In the genomic region with DNA sequence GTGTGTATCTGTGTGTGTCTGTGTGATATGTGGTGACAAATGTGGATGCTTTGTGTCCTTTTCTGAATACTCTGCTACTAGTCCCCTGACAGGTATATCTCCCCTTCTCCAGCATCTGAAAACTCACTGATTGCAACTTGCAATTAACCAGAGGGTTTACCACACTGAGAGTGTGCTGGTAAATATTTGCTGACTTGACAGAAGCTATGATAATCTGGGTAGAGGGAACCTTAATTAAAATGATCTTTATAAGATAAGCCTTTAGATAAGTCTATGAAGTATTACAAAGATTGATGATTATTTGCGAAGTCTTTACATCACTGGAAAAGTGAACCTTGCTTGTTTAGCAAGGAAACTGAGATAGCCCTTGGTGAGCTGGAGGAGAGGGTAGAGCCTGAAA, we compare ENCODE assay signal across 22 mouse cellular contexts. TPM values are rescaled to one million over a fixed set of nuclear protein-coding genes. Genes with fewer than 3 reads are reported as not detected.
DNase-seq lines count a peak whose midpoint lies in the region; ATAC-seq and TF ChIP-seq lines count a peak whose summit lies in the region.
"Had no signal": no experiment of that assay in that cellular context is flagged by ENCODE, and none has a peak within 500 bp of the region (broad histone marks: within the 10 kb centered on the region; RNA-seq: fewer than 3 reads in every experiment).

No protein-coding gene starts in this region.

- no peak overlapping the region for H3K9ac ChIP-seq in CH12.LX (ENCODE audit: insufficient read depth, low read depth)
- H3K9ac ChIP-seq in ES-E14 (ENCODE audit: insufficient read depth, low read depth, low read length, poor library complexity, severe bottlenecking), result no peak overlapping the region

- H3K9me3 ChIP-seq in CH12.LX (replicated peaks; ENCODE audit: low read length), result no peaks in the 10 kb centered on the region
- H3K9me3 ChIP-seq in ES-E14 (ENCODE audit: control insufficient read depth, insufficient read depth, low read depth, low read length), result no peaks in the 10 kb centered on the region
- H3K9me3 ChIP-seq: G1E had no signal

- H3K4me2 ChIP-seq in CH12.LX (ENCODE audit: insufficient read depth, low read depth, poor library complexity, severe bottlenecking), result no peak overlapping the region

- dilution Hi-C loops in CH12.LX (cut with MboI; ENCODE audit: extremely low pct_ligation_motif_present, extremely low pct_unique_long_range_greater_than_20kb, low sequenced_read_pairs), result no loop called here

- no peak for TF ChIP-seq CTCF in testis, adult 2 months (IDR thresholded peaks at IDR 0.05; ENCODE audit: control insufficient read depth, insufficient read depth, insufficient replicate concordance, low read depth, low read length)
- TF ChIP-seq CTCF in CH12.LX (conservative IDR thresholded peaks at IDR 0.05 in 1 of 2, IDR thresholded peaks at IDR 0.05 in 1 of 2; ENCODE audit: low read depth in 2 of 2, low read length in 2 of 2), result no peak

- H3K4me1 ChIP-seq in testis, adult 2 months (ENCODE audit: control insufficient read depth, insufficient read depth, low read length), result peaks cover 6% of the 10 kb centered on the region
- peaks cover 0 to 8% of the 10 kb centered on the region in 2 experiments; a peak in 1 of 4 replicates for H3K4me1 ChIP-seq in CH12.LX (ENCODE audit: control insufficient read depth in 1 of 2, insufficient read depth in 2 of 2)
- H3K4me1 ChIP-seq in ES-E14 (ENCODE audit: control insufficient read depth in 2 of 2, insufficient read depth in 2 of 2, low read length in 2 of 2, poor library complexity in 1 of 2), result no peaks in the 10 kb centered on the region

- H3K27ac ChIP-seq in testis, adult 2 months (ENCODE audit: control insufficient read depth, insufficient read depth, low read depth, low read length), result no peak overlapping the region
- H3K27ac ChIP-seq in CH12.LX (ENCODE audit: insufficient read depth, low read depth), result no peak overlapping the region
- no peak overlapping the region for H3K27ac ChIP-seq in ES-E14 (ENCODE audit: insufficient read depth, low read depth, low read length, poor library complexity, severe bottlenecking)

- TF ChIP-seq EP300 in CH12.LX (IDR thresholded peaks at IDR 0.05; ENCODE audit: low read length), result no peak

- H3K4me3 ChIP-seq in testis, adult 2 months (ENCODE audit: control insufficient read depth, low read depth, low read length), result peak overlapping the region; percentile 4; the same call in 1 of the 2 replicates
- no peak overlapping the region for H3K4me3 ChIP-seq in CH12.LX (replicated peaks in 1 of 3; ENCODE audit: low read depth in 2 of 3, low read length in 2 of 3, poor library complexity in 1 of 3)
- no peak overlapping the region for H3K4me3 ChIP-seq in ES-E14 (ENCODE audit: insufficient read depth in 1 of 2, low read depth in 1 of 2, low read length in 2 of 2, poor library complexity in 1 of 2, severe bottlenecking in 1 of 2)

- ATAC-seq in erythroblast, adult 5-6 weeks (replicated peaks; ENCODE audit: low FRiP score, poor library complexity, severe bottlenecking), result no peak
- ATAC-seq: activated CD4-positive, CD25-positive, alpha-beta regulatory T cell, adult 4 months; CD4-positive, CD25-positive, alpha-beta regulatory T cell, adult 4 months; Patski had no signal

- H3K27me3 ChIP-seq in testis, adult 2 months (ENCODE audit: control insufficient read depth, insufficient read depth, low read length), result no peaks in the 10 kb centered on the region
- H3K27me3 ChIP-seq in CH12.LX (replicated peaks), result peaks cover 3% of the 10 kb centered on the region

- no peak for DNase-seq in testis, postnatal 10 days (ENCODE audit: low spot score)
- no peak for DNase-seq in CH12.LX (ENCODE audit: extremely low read depth)
- no peak for DNase-seq in ES-E14 (ENCODE audit: low read depth, low spot score)
- no peak for DNase-seq in layer of hippocampus, adult 9-11 months
- DNase-seq: adrenal gland, adult 2 months; adrenal gland, adult 8-10 months; adrenal gland, postnatal 10 days; adrenal gland, postnatal 14 days; adrenal gland, postnatal 25 days; adrenal gland, postnatal 36 days; B cell, adult 2 months; cerebellum, adult 11 months; cerebellum, adult 11-12 months; cerebellum, adult 18-20 months; cerebellum, adult 2 months; cerebellum, adult 8-10 months had no signal

- in situ Hi-C loops in CH12.LX (cut with MboI; ENCODE audit: low pct_ligation_motif_present, low pct_unique_long_range_greater_than_20kb, low sequenced_read_pairs) (no loop called here), ES-E14 (cut with MboI; ENCODE audit: low sequenced_read_pairs in 2 of 2, unreplicated experiment in 2 of 2) (no loop called here)

- TF ChIP-seq RAD21 in CH12.LX (IDR thresholded peaks at IDR 0.05; ENCODE audit: low read depth, low read length), result no peak

- no peaks in the 10 kb centered on the region for H3K79me2 ChIP-seq in CH12.LX (replicated peaks; ENCODE audit: control insufficient read depth, extremely low read depth, insufficient read depth, poor library complexity, severe bottlenecking)

- TF ChIP-seq POLR2A in testis, adult 2 months (IDR thresholded peaks at IDR 0.05; ENCODE audit: control insufficient read depth, low read depth, low read length), result no peak
- TF ChIP-seq POLR2A in CH12.LX (IDR thresholded peaks at IDR 0.05; ENCODE audit: low read depth, low read length), result no peak

- H3K36me3 ChIP-seq in testis, adult 2 months (ENCODE audit: control insufficient read depth, insufficient read depth, low read length), result no peaks in the 10 kb centered on the region
- H3K36me3 ChIP-seq in CH12.LX (replicated peaks in 1 of 2; ENCODE audit: control insufficient read depth in 1 of 2, insufficient read depth in 1 of 2, low read length in 1 of 2) (no peaks in the 10 kb centered on the region), ES-E14 (ENCODE audit: control insufficient read depth, insufficient read depth, low read length, poor library complexity, severe bottlenecking) (no peaks in the 10 kb centered on the region)
- H3K36me3 ChIP-seq: G1E had no signal

TF ChIP-seq in CH12.LX, 34 proteins besides CTCF, POLR2A, EP300 and RAD21:
- TF ChIP-seq MEF2A (IDR thresholded peaks at IDR 0.05; ENCODE audit: borderline replicate concordance, low read depth, low read length), result no peak
- peak; percentile 64; the same call in 1 of the 2 replicates for TF ChIP-seq MAFK (IDR thresholded peaks at IDR 0.05; ENCODE audit: insufficient replicate concordance, low read length)
- no peak for TF ChIP-seq RCOR1 (conservative IDR thresholded peaks at IDR 0.05; ENCODE audit: low read depth, low read length)
- TF ChIP-seq ZNF384 (IDR thresholded peaks at IDR 0.05; ENCODE audit: low read depth, low read length), result no peak

TF ChIP-seq in ES-E14, 5 proteins besides CTCF, POLR2A, EP300 and RAD21:
- TF ChIP-seq MAFK (IDR thresholded peaks at IDR 0.05; ENCODE audit: insufficient read depth, low read depth, low read length) (0 out of 2 replicates have a peak, but pooled peaks have one; percentile 54), HCFC1 (IDR thresholded peaks at IDR 0.05; ENCODE audit: borderline replicate concordance, insufficient read depth, low read length) (no peak)

RNA-seq across cellular contexts. Expression of gene Zfp759, which starts 3.0 kb away (rescaled TPM):
- 3.3 and 3.9 TPM in 2 replicates for polyA plus RNA-seq in testis, adult 2 months (2012; rRNA removed)
- total RNA-seq in CH12.LX (2012; rRNA removed) (2.1 and 2.2 TPM in 2 replicates), CH12.LX (2014; rRNA removed) (6.1 and 7.1 TPM in 2 replicates), ES-E14 (2012; rRNA removed) (3.8 and 4.8 TPM in 2 replicates)
- polyA plus RNA-seq in CH12.LX (2012; ENCODE audit: insufficient read length, low read depth), result 2.6 and 2.7 TPM in 2 replicates
- 3.8 and 6.0 TPM in 2 replicates for total RNA-seq in erythroblast, adult 5-6 weeks (2015; ENCODE audit: low replicate concordance)
- 0.68 and 1.5 TPM in 2 replicates for total RNA-seq in erythroblast, adult 5-6 weeks (2017; ENCODE audit: low replicate concordance)
- polyA plus RNA-seq: adrenal gland, adult 2 months had no signal

RNA-seq across cellular contexts. Expression of gene Rslcan18, which starts 8.4 kb away (rescaled TPM):
- 0.06 and 0.11 TPM in 2 replicates for polyA plus RNA-seq in testis, adult 2 months (2012; rRNA removed)
- 0.55 TPM in 2 replicates for total RNA-seq in CH12.LX (2012; rRNA removed)
- 0.18 and 0.81 TPM in 2 replicates for total RNA-seq in CH12.LX (2014; rRNA removed)
- polyA plus RNA-seq in CH12.LX (2012; ENCODE audit: insufficient read length, low read depth), result 0.20 and 0.57 TPM in 2 replicates
- total RNA-seq in ES-E14 (2012; rRNA removed), result 0.89 and 1.1 TPM in 2 replicates
- total RNA-seq in erythroblast, adult 5-6 weeks (2015; ENCODE audit: low replicate concordance), result 0.42 and 0.96 TPM in 2 replicates
- total RNA-seq in erythroblast, adult 5-6 weeks (2017; ENCODE audit: low replicate concordance), result 0.51 TPM in 1 of 2 replicates, not detected in the other

RNA-seq across cellular contexts. Expression of gene Gm28557, which starts 16.1 kb away (rescaled TPM):
- 0.71 and 0.72 TPM in 2 replicates for polyA plus RNA-seq in testis, adult 2 months (2012; rRNA removed)
- total RNA-seq in CH12.LX (2012; rRNA removed) (3.4 and 4.2 TPM in 2 replicates), CH12.LX (2014; rRNA removed) (2.9 and 4.5 TPM in 2 replicates), ES-E14 (2012; rRNA removed) (3.6 and 3.7 TPM in 2 replicates)
- polyA plus RNA-seq in CH12.LX (2012; ENCODE audit: insufficient read length, low read depth), result 1.6 TPM in 2 replicates
- 3.1 TPM in 1 of 2 replicates, not detected in the other for total RNA-seq in erythroblast, adult 5-6 weeks (2015; ENCODE audit: low replicate concordance)
- 0.98 TPM in 1 of 2 replicates, not detected in the other for total RNA-seq in erythroblast, adult 5-6 weeks (2017; ENCODE audit: low replicate concordance)

RNA-seq across cellular contexts. Expression of gene Zfp708, which starts 26.7 kb away (rescaled TPM):
- polyA plus RNA-seq in testis, adult 2 months (2012; rRNA removed), result 0.05 and 0.16 TPM in 2 replicates
- total RNA-seq in CH12.LX (2012; rRNA removed) (0.81 and 1.1 TPM in 2 replicates), CH12.LX (2014; rRNA removed) (3.4 and 4.2 TPM in 2 replicates), ES-E14 (2012; rRNA removed) (0.49 and 0.58 TPM in 2 replicates)
- 1.1 and 1.2 TPM in 2 replicates for polyA plus RNA-seq in CH12.LX (2012; ENCODE audit: insufficient read length, low read depth)
- total RNA-seq in erythroblast, adult 5-6 weeks (2015; ENCODE audit: low replicate concordance), result not detected in 2 replicates
- not detected in 2 replicates for total RNA-seq in erythroblast, adult 5-6 weeks (2017; ENCODE audit: low replicate concordance)
- polyA plus RNA-seq: adrenal gland, adult 2 months had no signal

RNA-seq across cellular contexts. Expression of gene Rsl1, which starts 48.5 kb away (rescaled TPM):
- polyA plus RNA-seq in testis, adult 2 months (2012; rRNA removed), result 0.37 and 0.77 TPM in 2 replicates
- total RNA-seq in CH12.LX (2012; rRNA removed), result 7.4 and 8.6 TPM in 2 replicates
- 16.0 and 18.8 TPM in 2 replicates for total RNA-seq in CH12.LX (2014; rRNA removed)
- polyA plus RNA-seq in CH12.LX (2012; ENCODE audit: insufficient read length, low read depth), result 9.8 and 10.7 TPM in 2 replicates
- 2.9 and 3.5 TPM in 2 replicates for total RNA-seq in ES-E14 (2012; rRNA removed)
- total RNA-seq in erythroblast, adult 5-6 weeks (2015; ENCODE audit: low replicate concordance), result 2.3 TPM in 1 of 2 replicates, not detected in the other
- 0.60 TPM in 1 of 2 replicates, not detected in the other for total RNA-seq in erythroblast, adult 5-6 weeks (2017; ENCODE audit: low replicate concordance)
